Mouse (Mus musculus) heart, embryonic 11.5 days (tissue): ENCODE results near the gene Alox5. TPM values are rescaled to one million over a fixed set of nuclear protein-coding genes. Genes with fewer than 3 reads are reported as not detected.

Source experiments
- ATAC-seq: fragments of 200-750 bp; cut with Nextera tagmentation; replicated peaks from 2 replicates; pipeline ENCODE4 v1.8.0; 2017; ENCODE audit warnings: moderate library complexity; ENCODE audit not compliant: insufficient number of reproducible peaks, low FRiP score, low TSS enrichment
- H3K27ac ChIP-seq: fragments of 300-500 bp; sonication (generic); 2 replicates; pipeline ENCODE4 v1.5.1; 2014; ENCODE audit warnings: mild to moderate bottlenecking, low read depth, low read length
- H3K27me3 ChIP-seq: fragments of 300-500 bp; sonication (generic); 2 replicates; pipeline ENCODE4 v1.6.1; 2014; ENCODE audit warnings: mild to moderate bottlenecking, low read length, mixed read lengths; ENCODE audit not compliant: control insufficient read depth, insufficient read depth
- H3K36me3 ChIP-seq: fragments of 300-500 bp; sonication (generic); 2 replicates; pipeline ENCODE4 v1.6.1; 2014; ENCODE audit warnings: mild to moderate bottlenecking, low read length, moderate library complexity, mixed read lengths; ENCODE audit not compliant: control insufficient read depth, insufficient read depth
- H3K4me1 ChIP-seq: fragments of 300-500 bp; sonication (generic); 2 replicates; pipeline ENCODE4 v1.6.1; 2014; ENCODE audit warnings: low read length; ENCODE audit not compliant: control insufficient read depth, insufficient read depth
- H3K4me2 ChIP-seq: fragments of 300-500 bp; sonication (generic); 2 replicates; pipeline ENCODE4 v1.6.1; 2014; ENCODE audit warnings: mild to moderate bottlenecking, moderate library complexity
- H3K4me3 ChIP-seq: fragments of 300-500 bp; sonication (generic); 2 replicates; pipeline ENCODE4 v1.5.1; 2014; ENCODE audit warnings: low read depth, low read length
- H3K9ac ChIP-seq: fragments of 300-500 bp; sonication (generic); 2 replicates; pipeline ENCODE4 v1.6.1; 2014; ENCODE audit warnings: mild to moderate bottlenecking, low read depth, low read length, moderate library complexity
- H3K9me3 ChIP-seq: fragments of 300-500 bp; sonication (generic); replicated peaks from 2 replicates; pipeline ENCODE4 v1.6.1; 2016; ENCODE audit warnings: low read length; ENCODE audit not compliant: control insufficient read depth
- WGBS: fragments of 180-500 bp; shearing (Covaris S2); extraction: QIAGEN DNeasy Blood & Tissue Kit; methylation state at CpG from one replicate; pipeline ENCODE4 v1.1.7; 2014; ENCODE audit not compliant: insufficient replicate concordance; 5-methylcytosine and 5-hydroxymethylcytosine counted together
- polyA plus RNA-seq: library from polyadenylated mRNA; unstranded; fragments of >200 nt; fragmentation: Nextera tagmentation; extraction: Ambion mirVana; gene quantifications from 2 replicates; pipeline ENCODE4 v1.2.1, GENCODE M21; 2014

Alox5 gene
- polyA plus RNA-seq, 1 experiment from 2014 or later: 2.7 TPM

DNA sequence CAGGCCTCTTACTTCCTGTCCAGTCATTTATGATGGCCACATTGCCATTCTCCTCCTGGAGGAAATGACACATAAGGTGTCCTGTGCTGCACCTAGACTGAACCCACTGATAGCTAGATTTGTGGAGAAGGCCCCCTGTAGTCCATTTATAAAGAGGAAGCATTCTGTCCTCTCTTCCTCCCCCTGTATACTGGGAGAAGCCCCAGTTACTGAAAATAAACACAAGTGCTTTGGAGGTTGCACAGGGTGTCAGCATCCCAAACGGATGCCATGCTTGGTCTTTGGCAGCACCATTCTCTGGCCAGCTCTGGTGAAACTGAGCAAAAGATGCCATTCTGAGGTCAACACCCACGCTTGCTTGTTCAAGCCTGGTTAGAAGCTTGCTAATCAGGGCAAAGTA is 1.7 kb downstream of the Alox5 start:
- Histone ChIP-seq H3K9ac (no peak overlapping the region), H3K4me1 (no peaks in the 10 kb centered on the region), H3K27me3 (peaks cover 16% of the 10 kb centered on the region), H3K4me2 (no peak overlapping the region), H3K4me3 (no peak overlapping the region), H3K36me3 (no peaks in the 10 kb centered on the region), H3K9me3 (no peaks in the 10 kb centered on the region), H3K27ac (no peak overlapping the region)
- ATAC-seq: no peak
- 57% methylated on average over 2 of the region's 2 CpGs for WGBS

DNA sequence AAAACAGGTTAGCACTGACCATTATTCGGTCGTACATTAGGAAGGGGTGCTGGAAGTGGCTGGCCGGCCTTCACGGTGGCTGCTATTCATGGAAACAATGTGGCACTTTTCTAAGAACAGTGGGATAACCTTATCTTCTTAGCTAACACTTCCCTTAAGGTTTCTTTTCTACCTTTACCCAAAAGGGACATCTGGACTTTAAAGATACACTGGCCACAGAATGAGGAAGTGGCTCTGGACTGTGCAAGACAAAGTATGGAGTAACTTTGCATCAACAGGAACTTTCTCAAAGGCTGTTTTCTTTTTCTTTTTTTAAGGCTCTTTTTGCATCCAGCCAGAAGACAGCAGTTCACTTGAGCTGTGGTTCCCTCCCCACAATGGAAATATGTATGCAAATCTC is 2.2 kb downstream of the Alox5 start:
- Histone ChIP-seq H3K9ac (no peak overlapping the region), H3K4me2 (no peak overlapping the region), H3K9me3 (no peaks in the 10 kb centered on the region), H3K27ac (no peak overlapping the region), H3K27me3 (peaks cover 16% of the 10 kb centered on the region), H3K4me3 (no peak overlapping the region), H3K4me1 (no peaks in the 10 kb centered on the region), H3K36me3 (no peaks in the 10 kb centered on the region)
- no peak for ATAC-seq
- 60% methylated on average over 4 of the region's 4 CpGs for WGBS

DNA sequence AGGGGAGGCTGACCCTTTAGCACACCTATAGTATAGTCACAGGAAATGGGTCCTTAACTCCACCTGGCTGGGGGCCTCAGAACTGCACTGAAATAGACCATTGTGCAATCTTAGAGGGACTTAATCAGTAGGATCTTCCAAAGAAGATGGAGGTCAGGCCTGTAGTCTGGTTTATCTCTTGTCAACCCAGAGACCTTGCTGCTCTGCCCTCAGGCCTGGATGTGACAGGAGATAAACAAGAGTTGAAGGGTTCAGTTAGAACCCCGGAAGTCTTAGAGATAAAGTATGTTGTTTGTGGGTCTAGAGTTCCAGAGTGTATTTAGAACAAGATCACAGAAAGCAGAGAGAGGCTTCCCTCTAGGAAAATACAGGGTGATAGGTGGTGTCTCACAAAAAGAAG is 4.5 kb downstream of the Alox5 start:
- Histone ChIP-seq H3K4me3 (no peak overlapping the region), H3K4me2 (no peak overlapping the region), H3K36me3 (no peaks in the 10 kb centered on the region), H3K9me3 (no peaks in the 10 kb centered on the region), H3K27me3 (peaks cover 7% of the 10 kb centered on the region), H3K27ac (no peak overlapping the region), H3K9ac (no peak overlapping the region), H3K4me1 (no peaks in the 10 kb centered on the region)
- 15% methylated on average over 1 of the region's 1 CpGs for WGBS
- no peak for ATAC-seq

DNA sequence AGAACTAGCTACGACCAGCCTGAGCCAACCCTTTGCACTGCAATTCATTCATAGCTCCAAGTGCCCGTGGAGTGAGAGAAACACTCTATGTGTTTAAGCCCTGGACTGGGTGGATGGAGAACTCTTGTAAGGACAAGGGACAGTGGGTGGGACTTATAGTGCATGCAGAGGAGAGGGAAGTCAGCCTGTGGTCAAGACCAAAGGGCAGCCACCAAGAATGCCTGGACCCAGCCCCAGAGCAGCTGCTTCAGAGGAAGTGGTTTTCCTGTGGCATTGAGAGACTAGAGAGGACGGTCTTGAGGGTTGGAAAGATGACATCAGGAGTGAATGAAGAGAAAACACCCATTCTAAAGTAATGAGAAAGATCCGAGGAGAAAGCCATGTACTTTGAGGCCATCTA is 5.2 kb downstream of the Alox5 start:
- Histone ChIP-seq H3K9me3 (no peaks in the 10 kb centered on the region), H3K27ac (no peak overlapping the region), H3K9ac (no peak overlapping the region), H3K4me2 (no peak overlapping the region), H3K4me1 (no peaks in the 10 kb centered on the region), H3K36me3 (no peaks in the 10 kb centered on the region), H3K4me3 (no peak overlapping the region), H3K27me3 (peaks cover 3% of the 10 kb centered on the region)
- 70% methylated on average over 4 of the region's 4 CpGs for whole genome bisulfite sequencing
- no peak for ATAC-seq

DNA sequence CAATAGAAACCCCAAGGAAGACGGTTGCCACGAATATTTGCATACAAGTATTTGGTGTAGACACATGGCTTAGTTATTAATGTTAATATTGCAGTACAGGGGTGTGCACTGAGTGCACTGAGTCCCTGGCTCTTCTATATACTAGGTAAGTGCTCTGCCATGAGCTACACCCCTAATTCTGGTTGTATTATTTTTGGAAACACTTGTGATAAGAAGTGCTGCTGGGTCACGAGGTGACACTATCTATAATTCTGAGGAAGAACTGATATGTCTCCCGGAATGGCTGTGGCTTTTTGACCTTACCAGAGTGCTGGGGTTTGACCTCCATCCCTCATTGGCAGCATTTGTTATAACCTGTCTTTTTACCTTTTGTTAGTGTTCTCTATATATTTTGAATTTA is 20.1 kb downstream of the Alox5 start:
- H3K9me3 ChIP-seq: peaks cover 3% of the 10 kb centered on the region
- 0 out of 2 replicates have a peak, but pooled peaks cover 4% of the 10 kb centered on the region for H3K4me1 ChIP-seq
- no peaks in the 10 kb centered on the region for H3K36me3 ChIP-seq
- no peak overlapping the region for H3K9ac ChIP-seq
- H3K27me3 ChIP-seq: no peaks in the 10 kb centered on the region
- H3K4me2 ChIP-seq: no peak overlapping the region
- no peak for ATAC-seq
- WGBS: 49% methylated on average over 4 of the region's 4 CpGs
- H3K27ac ChIP-seq: 0 out of 2 replicates have a peak overlapping the region, but pooled peaks have one; percentile 50
- H3K4me3 ChIP-seq: no peak overlapping the region

DNA sequence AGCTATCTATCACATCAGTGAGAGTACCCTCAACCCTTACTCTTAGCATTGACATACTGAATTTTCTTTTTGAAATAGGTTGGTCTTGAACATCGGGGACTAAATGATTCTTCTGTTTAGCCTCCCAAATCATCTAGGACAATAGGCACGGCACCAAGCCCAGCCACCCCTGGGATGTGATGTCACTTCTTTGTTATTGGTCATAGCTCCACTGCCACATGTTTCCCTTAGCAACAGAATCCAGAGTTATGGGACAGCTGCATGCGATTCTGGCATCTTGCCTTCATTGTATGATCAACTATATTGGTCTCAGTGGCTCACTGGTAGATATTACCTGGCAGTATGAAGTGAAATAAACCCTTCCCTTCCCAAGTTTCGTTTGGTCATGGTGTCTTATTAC is 20.5 kb downstream of the Alox5 start:
- no peak overlapping the region for H3K4me3 ChIP-seq
- WGBS: 62% methylated on average over 4 of the region's 4 CpGs
- H3K36me3 ChIP-seq: no peaks in the 10 kb centered on the region
- no peak overlapping the region for H3K9ac ChIP-seq
- no peak for ATAC-seq
- no peaks in the 10 kb centered on the region for H3K27me3 ChIP-seq
- H3K4me2 ChIP-seq: no peak overlapping the region
- H3K4me1 ChIP-seq: 0 out of 2 replicates have a peak, but pooled peaks cover 4% of the 10 kb centered on the region
- 0 out of 2 replicates have a peak overlapping the region, but pooled peaks have one; percentile 50 for H3K27ac ChIP-seq
- H3K9me3 ChIP-seq: peaks cover 3% of the 10 kb centered on the region

DNA sequence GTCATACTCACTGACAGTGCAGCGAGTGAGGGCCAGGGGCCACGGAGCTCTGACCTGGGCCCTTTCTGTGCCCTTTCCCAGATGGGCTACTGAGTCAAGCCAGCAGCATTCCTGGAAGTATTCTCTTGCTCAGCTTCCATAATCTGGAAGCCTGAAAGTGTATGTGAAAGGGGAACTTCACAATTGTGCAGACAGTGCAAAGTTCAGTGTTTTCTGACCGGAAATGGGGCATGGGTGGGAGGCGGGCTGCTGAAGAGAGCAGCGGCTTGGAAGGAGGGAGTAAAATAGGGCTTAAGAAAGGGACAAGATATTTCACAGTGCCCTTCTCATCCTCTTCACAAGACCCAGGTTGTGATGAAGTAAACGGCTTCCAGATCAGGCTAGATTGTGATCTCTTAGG is 21.4 kb downstream of the Alox5 start:
- Histone ChIP-seq H3K27ac (no peak overlapping the region), H3K4me1 (0 out of 2 replicates have a peak, but pooled peaks cover 4% of the 10 kb centered on the region), H3K4me2 (no peak overlapping the region), H3K9ac (no peak overlapping the region), H3K27me3 (no peaks in the 10 kb centered on the region), H3K4me3 (no peak overlapping the region), H3K36me3 (no peaks in the 10 kb centered on the region), H3K9me3 (peaks cover 3% of the 10 kb centered on the region)
- 78% methylated on average over 6 of the region's 6 CpGs for WGBS
- no peak for ATAC-seq

DNA sequence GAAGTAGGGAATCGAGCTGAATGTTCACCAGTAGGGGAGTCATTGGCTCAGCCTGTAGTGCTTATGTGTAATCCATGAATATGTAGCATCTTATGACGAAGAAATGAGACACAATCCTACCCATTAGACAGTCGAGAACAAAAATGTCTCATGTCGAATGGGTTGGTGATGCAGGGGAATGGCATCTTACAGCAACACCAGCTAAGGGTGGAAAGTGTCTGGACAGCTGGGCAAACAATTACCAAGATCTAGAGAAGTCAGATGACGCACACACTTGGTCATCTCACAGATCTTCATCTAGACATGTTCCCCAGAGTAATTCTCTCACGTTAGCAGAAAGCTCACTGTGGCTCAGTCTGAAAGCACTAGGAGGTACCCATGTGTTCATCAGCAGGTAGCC is 22.1 kb downstream of the Alox5 start:
- no peaks in the 10 kb centered on the region for H3K27me3 ChIP-seq
- peaks cover 3% of the 10 kb centered on the region for H3K9me3 ChIP-seq
- H3K4me1 ChIP-seq: 0 out of 2 replicates have a peak, but pooled peaks cover 4% of the 10 kb centered on the region
- 77% methylated on average over 6 of the region's 6 CpGs for WGBS
- H3K27ac ChIP-seq: no peak overlapping the region
- no peak overlapping the region for H3K4me2 ChIP-seq
- H3K9ac ChIP-seq: no peak overlapping the region
- no peak overlapping the region for H3K4me3 ChIP-seq
- H3K36me3 ChIP-seq: no peaks in the 10 kb centered on the region
- no peak for ATAC-seq

DNA sequence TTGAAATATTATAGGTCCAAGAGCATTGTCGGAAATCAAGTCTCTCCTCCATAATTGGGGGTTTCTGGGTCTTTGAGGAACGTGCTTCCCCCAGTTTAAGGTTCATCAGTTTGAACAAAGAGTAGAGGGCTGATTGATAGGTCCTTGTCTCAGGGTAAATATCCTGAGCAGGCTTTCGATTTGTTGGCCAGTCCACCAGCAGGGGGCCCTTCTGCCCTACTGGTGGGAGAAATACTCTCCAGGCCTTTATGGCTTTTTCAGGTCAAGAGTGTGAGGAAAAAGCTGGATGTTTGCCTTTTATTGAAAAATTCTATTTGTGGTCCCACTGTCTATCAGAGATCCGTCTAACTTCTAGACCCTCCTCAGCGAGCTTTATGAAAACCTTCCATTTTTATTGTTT is 32.7 kb downstream of the Alox5 start:
- no peak overlapping the region for H3K27ac ChIP-seq
- H3K9ac ChIP-seq: no peak overlapping the region
- H3K9me3 ChIP-seq: 0 out of 2 replicates have a peak, but pooled peaks cover 3% of the 10 kb centered on the region
- H3K27me3 ChIP-seq: no peaks in the 10 kb centered on the region
- H3K4me1 ChIP-seq: peaks cover 4% of the 10 kb centered on the region
- no peaks in the 10 kb centered on the region; the same call in 1 of the 2 replicates for H3K36me3 ChIP-seq
- H3K4me3 ChIP-seq: no peak overlapping the region
- no peak overlapping the region for H3K4me2 ChIP-seq
- no peak for ATAC-seq
- WGBS: 57% methylated on average over 5 of the region's 5 CpGs
